Mouse (Mus musculus) stomach, postnatal 0 days (tissue): ENCODE measurements at regions not wholly inside any gene's neighbourhood (a gene's known extent, or its start where the extent isn't known, plus 50 kb on each side); places are given as distances from the start of the nearest gene placed in this dataset.

Source experiments
- CTCF ChIP-seq: IDR thresholded peaks from 2 replicates; pipeline ENCODE4 v1.5.1; 2016; ENCODE audit warnings: antibody characterized with exemption, low read depth, mild to moderate bottlenecking, moderate library complexity
- EP300 ChIP-seq: optimal IDR thresholded peaks from 2 replicates; pipeline ENCODE3; 2016; ENCODE audit warnings: antibody characterized with exemption

- no peak for TF ChIP-seq CTCF
- no peak for TF ChIP-seq EP300
Measured at GRCm38 (mm10) chr7:40636369-40636768, 261.8 kb upstream of the Vstm2b start.
